Mouse (Mus musculus) thymus, adult 2 months (tissue): ENCODE measurements around the gene Fermt3. TPM values are rescaled to one million over a fixed set of nuclear protein-coding genes. Genes with fewer than 3 reads are reported as not detected.
A peak's percentile ranks its signal among the peaks of the same experiment; 100 is the strongest.

Source experiments
- DNase-seq: peaks from one replicate; pipeline ENCODE4 v3.0.0; 2021
- H3K27ac ChIP-seq: fragments of 200-500 bp; 2 replicates; pipeline ENCODE4 v1.5.1; 2012; ENCODE audit warnings: low read length, control low read depth; ENCODE audit not compliant: control insufficient read depth, insufficient read depth
- H3K27me3 ChIP-seq: fragments of 200-500 bp; 2 replicates; pipeline ENCODE4 v1.6.1; 2012; ENCODE audit warnings: mild to moderate bottlenecking, low read length, moderate library complexity, mixed read lengths; ENCODE audit not compliant: control insufficient read depth, insufficient read depth
- H3K36me3 ChIP-seq: fragments of 200-500 bp; 2 replicates; pipeline ENCODE4 v1.6.1; 2012; ENCODE audit warnings: mild to moderate bottlenecking, low read length, moderate library complexity; ENCODE audit not compliant: control insufficient read depth, insufficient read depth
- H3K4me1 ChIP-seq: fragments of 200-500 bp; replicated peaks from 2 replicates; pipeline ENCODE4 v1.6.1; 2012; ENCODE audit warnings: low read length; ENCODE audit not compliant: control insufficient read depth, insufficient read depth
- H3K4me3 ChIP-seq: fragments of 200-500 bp; 2 replicates; pipeline ENCODE4 v1.5.1; 2012; ENCODE audit warnings: mild to moderate bottlenecking, low read length, control low read depth, moderate library complexity; ENCODE audit not compliant: control insufficient read depth, insufficient read depth
- CTCF ChIP-seq: fragments of 200-500 bp; IDR thresholded peaks from 2 replicates; pipeline ENCODE4 v1.5.1; 2012; ENCODE audit warnings: mild to moderate bottlenecking, control low read depth, low read length, moderate library complexity, borderline replicate concordance; ENCODE audit not compliant: control insufficient read depth, poor library complexity, insufficient read depth; ENCODE audit errors: extremely low read depth
- POLR2A ChIP-seq: fragments of 200-500 bp; IDR thresholded peaks from 2 replicates; pipeline ENCODE4 v1.6.1; 2012; ENCODE audit warnings: mild to moderate bottlenecking, low read length, control low read depth, moderate library complexity; ENCODE audit not compliant: control insufficient read depth, poor library complexity, insufficient read depth; ENCODE audit errors: extremely low read depth
- WGBS: fragments of 180-500 bp; shearing (Covaris S2); methylation state at CpG from one replicate; pipeline ENCODE4 v1.1.7; 2018; 5-methylcytosine and 5-hydroxymethylcytosine counted together
- polyA plus RNA-seq: library from polyadenylated mRNA; depleted of rRNA; stranded (reverse); fragments of >200 nt; gene quantifications from 2 replicates; pipeline ENCODE4 v1.2.3, GENCODE M21; 2012; rRNA removed

Gene Fermt3
- polyA plus RNA-seq = 345 and 352 TPM in 2 replicates

GRCm38 (mm10) chr19:7019191-7019590, at the start of gene Fermt3:
Gene Fermt3, minus strand, starts transcription at chr19:7019469.
- Histone ChIP-seq H3K36me3 (peaks cover 38% of the 10 kb centered on the region), H3K27ac (peak within 1 kb of the TSS; percentile 93), H3K27me3 (no peaks in the 10 kb centered on the region), H3K4me1 (peaks cover 19% of the 10 kb centered on the region), H3K4me3 (peak within 1 kb of the TSS; percentile 90)
- WGBS = 3% methylated on average over 5 of the region's 5 CpGs
- peak; percentile 68; the same call in 1 of the 2 replicates for TF ChIP-seq POLR2A
- no peak for TF ChIP-seq CTCF
- peak; percentile 86 for DNase-seq

DNA sequence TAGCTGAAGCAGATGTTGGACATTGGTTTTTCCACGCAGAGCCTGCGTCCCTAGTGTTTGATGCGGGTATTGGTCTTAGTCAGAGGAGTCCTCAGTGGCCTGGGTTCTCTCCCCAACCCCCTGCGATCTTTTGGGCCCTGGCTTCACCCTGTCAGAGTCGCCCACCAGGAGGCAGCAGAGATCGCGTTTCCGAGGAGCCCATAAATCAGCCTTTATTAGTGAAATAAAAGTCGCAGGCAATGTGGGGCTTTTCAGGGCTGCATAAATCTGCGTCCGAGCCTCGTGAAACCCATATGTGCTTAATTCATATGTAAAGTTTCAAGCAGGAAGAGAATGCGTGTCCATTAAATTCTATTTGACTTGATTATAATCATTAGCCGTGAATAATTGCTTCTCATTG, 48.9 kb upstream of the Fermt3 start:
- no peaks in the 10 kb centered on the region for H3K27me3 ChIP-seq
- H3K27ac ChIP-seq = no peak overlapping the region
- H3K4me3 ChIP-seq = no peak overlapping the region
- 12% methylated on average over 14 of the region's 14 CpGs for whole genome bisulfite sequencing
- TF ChIP-seq POLR2A = no peak
- TF ChIP-seq CTCF = peak; percentile 83
- DNase-seq = peak; percentile 77
- no peaks in the 10 kb centered on the region for H3K36me3 ChIP-seq
- H3K4me1 ChIP-seq = peaks cover 33% of the 10 kb centered on the region

DNA sequence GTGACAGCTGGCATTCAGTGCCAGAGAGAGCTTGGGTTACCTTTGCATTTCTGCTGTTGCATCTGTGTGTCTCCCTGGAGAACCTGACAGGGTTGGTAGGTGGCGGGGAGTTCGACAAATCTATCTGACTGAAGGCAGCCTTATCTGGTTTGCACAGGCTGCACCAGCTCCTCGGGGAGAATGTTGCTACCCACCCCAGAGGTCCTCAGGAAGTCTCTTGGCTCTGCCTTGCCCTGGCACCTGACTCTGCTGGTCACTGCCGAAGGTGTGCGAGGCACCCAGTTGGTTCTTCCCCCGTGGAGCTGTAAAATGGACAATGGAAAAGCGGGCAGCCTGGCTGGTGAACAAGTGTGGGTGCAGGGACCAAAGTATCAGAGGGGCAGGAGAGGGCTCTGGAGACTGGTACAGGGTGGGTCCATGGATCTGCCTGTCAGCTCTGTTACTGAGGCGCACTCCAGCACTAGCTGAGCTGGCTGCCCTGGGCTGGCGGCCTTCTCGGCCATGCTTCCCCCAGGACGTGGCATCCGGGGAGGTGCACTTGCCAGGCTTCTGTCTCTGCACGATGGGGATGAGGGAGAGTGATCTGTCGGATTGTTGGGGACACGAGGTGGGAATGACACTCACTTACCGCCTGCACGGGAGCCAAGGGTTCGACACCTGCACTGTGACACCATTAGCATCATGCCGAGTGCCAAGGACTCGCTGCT, 48.2 kb upstream of the Fermt3 start:
- no peaks in the 10 kb centered on the region for H3K36me3 ChIP-seq
- TF ChIP-seq POLR2A = no peak
- no peak for TF ChIP-seq CTCF
- 65% methylated on average over 20 of the region's 20 CpGs for WGBS
- no peak overlapping the region for H3K4me3 ChIP-seq
- H3K27ac ChIP-seq = peak overlapping the region; percentile 80
- H3K27me3 ChIP-seq = no peaks in the 10 kb centered on the region
- peak; percentile 26 for DNase-seq
- peaks cover 33% of the 10 kb centered on the region for H3K4me1 ChIP-seq

DNA sequence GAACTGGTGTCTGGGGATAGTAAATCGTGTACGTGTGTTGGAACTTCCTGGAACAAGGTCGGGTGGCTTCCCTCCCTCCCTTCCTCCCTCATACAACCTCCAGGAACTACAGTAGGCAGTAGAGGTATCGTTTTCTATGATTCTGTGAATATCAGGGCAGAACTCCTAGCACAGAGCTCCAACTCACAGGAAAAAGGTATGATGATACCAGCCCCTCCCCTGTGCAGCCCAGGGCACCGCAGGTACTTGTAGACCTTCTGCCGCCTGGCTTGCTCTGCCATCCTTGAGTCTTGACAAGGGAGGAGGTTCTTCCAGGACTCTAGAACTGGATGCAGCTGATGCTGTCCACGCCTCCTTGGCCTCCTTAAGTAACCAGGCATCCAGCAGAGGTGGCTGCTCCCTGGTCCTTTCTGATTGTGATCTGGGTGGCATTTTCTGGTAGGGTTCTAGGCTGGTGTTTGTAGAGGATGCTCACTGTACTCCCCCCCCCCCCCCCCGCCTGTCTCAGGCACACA, 47.6 kb upstream of the Fermt3 start:
- H3K4me1 ChIP-seq = peaks cover 33% of the 10 kb centered on the region
- WGBS = 17% methylated on average over 8 of the region's 8 CpGs
- no peak overlapping the region for H3K4me3 ChIP-seq
- peak overlapping the region; percentile 90 for H3K27ac ChIP-seq
- DNase-seq = no peak
- no peaks in the 10 kb centered on the region for H3K36me3 ChIP-seq
- H3K27me3 ChIP-seq = no peaks in the 10 kb centered on the region
- TF ChIP-seq POLR2A (no peak), CTCF (no peak)

DNA sequence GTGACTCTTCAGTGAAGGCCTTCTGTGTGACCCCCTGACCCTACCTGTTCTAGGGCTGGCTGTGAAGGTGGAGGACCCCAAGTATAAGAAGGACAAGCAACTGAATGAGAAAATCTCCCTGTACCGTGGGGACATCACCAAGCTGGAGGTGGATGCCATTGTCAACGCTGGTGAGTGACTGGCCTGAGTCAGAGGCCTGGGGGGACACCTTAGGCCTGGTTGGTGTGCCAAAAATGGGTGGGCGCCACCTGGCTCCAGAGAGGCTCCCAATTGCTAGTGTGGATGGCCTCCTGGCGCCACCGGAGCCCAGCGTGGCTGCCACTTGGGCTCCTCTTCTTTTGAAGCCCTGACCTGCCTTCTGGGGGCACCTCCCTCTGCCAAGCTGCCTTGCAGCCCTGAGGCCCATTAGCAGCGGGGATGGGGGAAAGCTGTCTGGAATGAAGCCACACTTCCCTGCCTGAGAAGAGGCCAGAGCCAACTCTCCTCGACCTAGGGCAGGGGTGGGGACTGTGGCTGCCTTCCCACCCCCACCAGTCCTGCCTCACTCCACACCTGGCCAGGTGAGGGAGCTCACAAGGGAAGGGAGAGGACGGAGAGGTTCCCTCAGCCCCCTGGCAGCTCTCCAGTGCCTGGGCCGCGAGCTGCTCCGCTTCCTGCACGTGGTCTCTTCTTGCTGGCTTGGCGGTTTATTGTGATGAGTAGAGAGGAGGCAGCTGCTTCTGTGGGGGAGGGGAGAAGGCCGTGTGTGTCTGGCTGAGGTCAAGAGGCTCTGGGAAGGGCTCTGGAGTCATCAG, 47.0 kb upstream of the Fermt3 start:
- peak; percentile 78 for DNase-seq
- Histone ChIP-seq H3K27ac (peak overlapping the region; percentile 90), H3K4me3 (no peak overlapping the region), H3K27me3 (no peaks in the 10 kb centered on the region), H3K36me3 (no peaks in the 10 kb centered on the region), H3K4me1 (peaks cover 33% of the 10 kb centered on the region)
- 0 out of 2 replicates have a peak, but pooled peaks have one; percentile 29 for TF ChIP-seq POLR2A
- no peak for TF ChIP-seq CTCF
- 18% methylated on average over 15 of the region's 15 CpGs for WGBS

GRCm38 (mm10) chr19:7064571-7064970, 45.3 kb upstream of the Fermt3 start:
- Histone ChIP-seq H3K4me1 (peaks cover 33% of the 10 kb centered on the region), H3K4me3 (no peak overlapping the region), H3K36me3 (no peaks in the 10 kb centered on the region), H3K27me3 (no peaks in the 10 kb centered on the region), H3K27ac (no peak overlapping the region)
- peak; percentile 93 for TF ChIP-seq CTCF
- no peak for TF ChIP-seq POLR2A
- peak; percentile 85 for DNase-seq
- WGBS = 4% methylated on average over 3 of the region's 3 CpGs
